Mouse (Mus musculus) macrophage (primary cell): ENCODE measurements at regions not wholly inside any gene's neighbourhood (a gene's known extent, or its start where the extent isn't known, plus 50 kb on each side); places are given as distances from the start of the nearest gene placed in this dataset.

Source experiments
- H3K27ac ChIP-seq: fragments of 350-480 bp; formaldehyde crosslinking; 2 replicates; pipeline ENCODE4 v1.9.0; 2021
- H3K36me3 ChIP-seq: fragments of 350-480 bp; formaldehyde crosslinking; 2 replicates; pipeline ENCODE4 v1.9.0; 2021; ENCODE audit errors: inconsistent target
- H3K4me3 ChIP-seq: fragments of 350-480 bp; formaldehyde crosslinking; 2 replicates; pipeline ENCODE4 v1.9.0; 2021; ENCODE audit errors: inconsistent target
- H3K79me2 ChIP-seq: fragments of 350-480 bp; formaldehyde crosslinking; 2 replicates; pipeline ENCODE4 v1.9.0; 2021; ENCODE audit errors: inconsistent target
- WGBS: methylation state at CpG from one replicate; pipeline ENCODE4 v1.1.7; 2026; ENCODE audit warnings: inconsistent platforms; ENCODE audit not compliant: missing documents; 5-methylcytosine and 5-hydroxymethylcytosine counted together

- no peaks in the 10 kb centered on the region for H3K36me3 ChIP-seq
- H3K79me2 ChIP-seq = no peaks in the 10 kb centered on the region
- no peak overlapping the region for H3K27ac ChIP-seq
- WGBS = 93% methylated on average over 7 of the region's 7 CpGs
- no peak overlapping the region for H3K4me3 ChIP-seq
Measured at GRCm38 (mm10) chr15:58718282-58718681, 170.8 kb upstream of the Gm49356 start.

GRCm38 (mm10) chr15:58719410-58719809 lies 169.7 kb upstream of the Gm49356 start:
- H3K36me3 ChIP-seq = no peaks in the 10 kb centered on the region
- no peaks in the 10 kb centered on the region for H3K79me2 ChIP-seq
- H3K4me3 ChIP-seq = no peak overlapping the region
- no peak overlapping the region for H3K27ac ChIP-seq
- WGBS = 95% methylated on average over 6 of the region's 6 CpGs

GRCm38 (mm10) chr15:58727041-58727440 lies 162.1 kb upstream of the Gm49356 start:
- 78% methylated on average over 4 of the region's 4 CpGs for WGBS
- H3K79me2 ChIP-seq = no peaks in the 10 kb centered on the region
- H3K4me3 ChIP-seq = no peak overlapping the region
- no peak overlapping the region for H3K27ac ChIP-seq
- H3K36me3 ChIP-seq = no peaks in the 10 kb centered on the region

GRCm38 (mm10) chr15:58728264-58728663 lies 160.8 kb upstream of the Gm49356 start:
- H3K36me3 ChIP-seq = no peaks in the 10 kb centered on the region
- 42% methylated on average over 2 of the region's 2 CpGs for WGBS
- H3K27ac ChIP-seq = no peak overlapping the region
- no peak overlapping the region for H3K4me3 ChIP-seq
- no peaks in the 10 kb centered on the region for H3K79me2 ChIP-seq

- Histone ChIP-seq H3K79me2 (no peaks in the 10 kb centered on the region), H3K36me3 (no peaks in the 10 kb centered on the region), H3K4me3 (no peak overlapping the region), H3K27ac (peak overlapping the region; percentile 91)
- 84% methylated on average over 4 of the region's 4 CpGs for WGBS
Measured at GRCm38 (mm10) chr15:58730861-58731260, 158.2 kb upstream of the Gm49356 start.

GRCm38 (mm10) chr15:58731346-58731745 lies 157.8 kb upstream of the Gm49356 start:
- H3K4me3 ChIP-seq = no peak overlapping the region
- no peaks in the 10 kb centered on the region for H3K36me3 ChIP-seq
- H3K27ac ChIP-seq = peak overlapping the region; percentile 91
- WGBS = 96% methylated on average over 7 of the region's 7 CpGs
- no peaks in the 10 kb centered on the region for H3K79me2 ChIP-seq

- Histone ChIP-seq H3K27ac (peak overlapping the region; percentile 91), H3K4me3 (no peak overlapping the region), H3K79me2 (no peaks in the 10 kb centered on the region), H3K36me3 (no peaks in the 10 kb centered on the region)
- 50% methylated on average over 13 of the region's 13 CpGs for WGBS
Measured at GRCm38 (mm10) chr15:58731952-58732642, 157.0 kb upstream of the Gm49356 start.
